Mouse (Mus musculus) lung, postnatal 0 days (tissue): Measurements from ENCODE around the gene Tapbp.

Experiments
- CTCF ChIP-seq: IDR thresholded peaks from 2 replicates; pipeline ENCODE4 v1.5.1; 2016; ENCODE audit warnings: antibody characterized with exemption, mild to moderate bottlenecking
- EP300 ChIP-seq: IDR thresholded peaks from 2 replicates; pipeline ENCODE4 v1.6.1; 2016; ENCODE audit warnings: antibody characterized with exemption, mild to moderate bottlenecking, control low read depth

GRCm38 (mm10) chr17:33969394-33969793, 53.7 kb downstream of the Tapbp start:
- TF ChIP-seq CTCF (peak; percentile 45), EP300 (no peak)
